Mouse (Mus musculus) embryonic fibroblast, embryonic 13.5 days (primary cell): ENCODE measurements around the gene Gm11756.
"Not testable (repeated sequence)": the region's sequence is repeated elsewhere in the genome, so short reads cannot be mapped to it uniquely, and the experiment has no call there.

Source experiments
- CTCF ChIP-seq: IDR thresholded peaks from 2 replicates; pipeline ENCODE4 v1.5.1; 2011; ENCODE audit warnings: mild to moderate bottlenecking, control low read depth, low read length, moderate library complexity, borderline replicate concordance; ENCODE audit not compliant: insufficient read depth
- POLR2A ChIP-seq: IDR thresholded peaks from 2 replicates; pipeline ENCODE4 v1.6.1; 2011; ENCODE audit warnings: low read depth, mild to moderate bottlenecking, control low read depth, low read length, moderate library complexity

- not testable (repeated sequence) for TF ChIP-seq CTCF, POLR2A
These were observed at the start of gene Gm11756 for GRCm38 (mm10) chr4:73920660-73921059.
